Mouse (Mus musculus) heart, adult 9 months (tissue): ENCODE measurements at regions not wholly inside any gene's neighbourhood (a gene's known extent, or its start where the extent isn't known, plus 50 kb on each side); places are given as distances from the start of the nearest gene placed in this dataset.

ENCODE experiments used
- DNase-seq, 2 experiments: peaks; one replicate each; pipeline ENCODE4 v3.0.0; 2022; ENCODE audit warnings: low spot score in 2 of 2

DNA sequence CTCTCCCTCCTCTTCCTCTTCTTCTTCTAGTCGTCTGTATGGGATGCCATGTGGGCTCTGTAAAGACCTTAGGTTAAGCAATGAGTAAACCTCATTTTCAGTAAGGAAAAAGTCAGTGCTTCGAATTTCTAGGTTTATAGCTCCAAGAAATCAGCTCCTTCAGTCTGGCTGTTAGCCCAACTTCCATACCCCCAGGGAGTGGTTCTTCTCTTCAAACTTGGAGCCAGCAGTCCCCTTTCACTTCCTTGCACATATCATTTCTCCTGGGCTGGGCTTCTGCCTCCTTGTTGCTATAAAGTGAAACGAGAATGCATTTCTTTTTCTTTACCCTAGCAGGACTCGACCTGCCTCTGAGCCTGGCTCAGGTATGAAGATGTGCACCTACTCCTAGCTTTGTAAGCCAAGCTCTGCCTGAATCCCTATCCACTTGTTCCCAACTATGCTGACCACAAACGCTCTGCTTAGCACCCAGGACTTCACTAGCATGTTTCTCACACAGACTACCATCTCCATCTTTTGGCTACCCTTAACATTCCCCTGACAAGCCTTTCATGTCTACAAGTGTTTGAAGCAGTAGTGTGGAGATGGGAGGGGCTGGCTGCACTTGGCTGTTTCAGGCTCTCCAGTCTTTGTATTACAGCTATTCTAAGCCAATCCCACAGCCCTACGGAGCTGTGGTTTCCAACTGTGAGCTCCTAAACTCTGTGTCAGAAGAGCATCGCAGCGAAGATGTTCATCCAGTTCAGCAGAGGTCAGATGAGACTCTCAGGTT lies 243.8 kb upstream of the Tprg start:
- DNase-seq, result peak in 1 of 2 experiments; percentile 50

DNA sequence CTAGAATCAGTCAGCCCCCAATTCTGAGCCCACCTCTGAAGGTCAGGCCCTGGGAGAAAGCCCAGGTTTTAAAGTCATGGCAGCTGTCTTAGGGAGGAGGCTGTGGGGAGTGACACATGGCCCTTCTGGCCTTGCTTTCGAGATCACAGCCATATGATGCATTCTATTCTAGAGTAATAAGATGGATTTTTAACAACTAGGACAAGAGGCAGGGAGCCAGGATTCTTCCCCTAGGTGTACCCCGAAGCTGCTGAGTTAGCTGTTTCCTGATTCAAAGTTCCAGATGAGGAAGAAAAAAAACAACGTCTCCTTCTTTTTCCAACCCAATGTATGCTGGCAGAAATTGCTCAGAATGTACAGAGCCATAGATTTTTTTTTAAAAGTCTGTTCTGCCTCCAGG lies 242.0 kb upstream of the Tprg start:
- DNase-seq, result no peak

DNA sequence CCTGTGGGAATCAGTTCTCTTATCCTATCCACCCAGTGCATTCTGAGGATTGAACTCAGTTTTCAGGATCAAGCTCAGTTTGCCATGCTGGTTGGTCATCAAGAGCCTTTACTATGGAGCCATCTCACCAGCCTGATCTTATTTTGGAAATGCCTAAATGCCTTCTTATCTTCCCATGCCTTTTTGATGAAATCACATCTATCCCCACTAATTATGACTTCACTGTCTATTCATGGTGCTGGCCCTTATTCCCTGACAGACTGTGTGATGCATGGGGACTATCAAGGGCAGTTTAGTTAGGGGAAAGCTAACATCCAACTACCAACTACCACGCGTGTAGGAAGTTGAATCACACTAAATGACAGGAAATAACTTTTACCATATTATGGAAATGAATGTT lies 238.9 kb upstream of the Tprg start:
- DNase-seq, result no peak

DNA sequence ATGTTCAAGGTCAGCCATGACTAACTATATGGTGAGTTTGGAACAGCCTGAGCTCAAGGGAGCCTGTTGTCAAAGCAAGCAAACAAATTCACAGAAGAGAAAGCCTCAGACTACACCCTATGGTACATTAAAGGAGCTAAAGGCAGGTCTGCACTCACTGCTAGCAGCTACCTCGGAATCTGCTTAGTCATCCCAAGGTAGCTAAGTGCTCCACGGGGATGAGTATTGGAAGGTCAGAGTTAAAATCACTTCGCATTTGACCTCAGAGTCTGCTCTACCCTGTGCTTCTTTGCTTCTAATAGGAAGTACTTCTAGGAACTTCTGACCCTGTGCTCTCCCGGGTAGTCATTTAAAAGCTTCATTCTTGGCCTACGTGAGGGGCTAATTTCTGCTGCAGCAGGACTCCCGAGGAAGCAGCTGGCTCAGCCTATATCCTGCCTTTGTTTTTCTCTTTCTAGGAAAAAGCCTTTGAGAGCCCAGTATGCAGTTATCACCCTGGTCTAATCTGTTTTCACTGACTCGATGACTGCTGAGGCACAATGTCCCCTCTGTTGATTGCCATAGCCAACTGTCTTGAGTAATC lies 236.6 kb upstream of the Tprg start:
- peak in 1 of 2 experiments; percentile 61 for DNase-seq

DNA sequence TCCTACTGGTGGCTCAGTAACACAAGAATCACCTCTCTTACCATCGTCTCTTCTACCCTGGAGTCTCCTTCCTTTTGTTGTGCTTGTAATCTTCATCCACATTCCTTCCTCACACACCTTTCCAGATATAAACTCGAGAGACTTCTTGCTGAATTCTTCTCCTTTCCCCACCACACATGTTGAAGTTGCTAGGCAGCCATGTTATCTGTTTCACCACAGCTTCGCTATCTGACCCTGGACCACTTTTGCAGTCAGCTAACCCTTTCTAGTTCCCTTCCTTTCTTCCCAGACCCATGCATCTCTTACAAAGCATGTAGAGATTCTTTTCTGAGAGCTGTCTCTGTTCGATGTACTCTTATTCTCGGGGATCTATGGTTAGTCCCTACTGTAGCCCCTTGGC lies 235.6 kb upstream of the Tprg start:
- no peak for DNase-seq

DNA sequence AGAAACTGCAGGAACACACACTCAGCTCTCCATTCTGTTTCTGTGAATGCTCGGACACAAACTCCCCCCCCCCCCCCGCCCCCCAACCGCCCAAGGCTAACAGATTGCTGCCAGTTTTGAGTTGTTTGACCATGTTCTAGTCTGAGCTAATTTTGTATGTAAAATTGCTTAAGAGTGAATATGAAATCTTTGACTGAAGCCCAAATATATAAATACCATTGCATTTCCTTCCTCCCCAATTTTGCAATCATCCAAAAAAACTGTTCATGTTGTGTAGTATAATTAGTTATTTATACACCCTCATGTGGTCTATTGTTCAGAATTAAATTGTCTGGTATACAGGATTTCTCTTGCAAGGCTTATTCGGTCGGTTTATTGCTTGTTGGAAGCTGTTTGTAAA lies 234.2 kb upstream of the Tprg start:
- DNase-seq, result no peak

DNA sequence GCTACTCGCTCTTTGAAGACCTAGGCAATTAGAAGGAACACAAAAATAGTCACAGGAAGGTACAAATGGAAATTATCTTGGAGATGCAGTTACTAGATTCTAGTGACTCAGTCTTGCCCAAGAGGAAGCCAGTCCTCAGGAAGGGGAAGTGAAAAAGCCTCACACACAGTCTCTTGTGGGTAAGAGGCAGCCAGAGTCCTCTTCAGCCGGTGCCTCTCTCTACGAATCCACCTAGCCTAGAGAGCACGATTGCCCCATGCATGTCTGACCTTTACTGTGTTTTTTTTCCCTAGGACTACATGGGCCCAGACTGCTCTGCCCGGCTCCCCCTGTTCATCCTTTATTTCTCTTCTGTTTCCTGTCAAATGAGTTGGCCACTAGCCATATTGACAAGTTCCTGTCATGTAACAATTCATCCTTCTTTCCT lies 233.7 kb upstream of the Tprg start:
- peak in 1 of 2 experiments; percentile 60 for DNase-seq

DNA sequence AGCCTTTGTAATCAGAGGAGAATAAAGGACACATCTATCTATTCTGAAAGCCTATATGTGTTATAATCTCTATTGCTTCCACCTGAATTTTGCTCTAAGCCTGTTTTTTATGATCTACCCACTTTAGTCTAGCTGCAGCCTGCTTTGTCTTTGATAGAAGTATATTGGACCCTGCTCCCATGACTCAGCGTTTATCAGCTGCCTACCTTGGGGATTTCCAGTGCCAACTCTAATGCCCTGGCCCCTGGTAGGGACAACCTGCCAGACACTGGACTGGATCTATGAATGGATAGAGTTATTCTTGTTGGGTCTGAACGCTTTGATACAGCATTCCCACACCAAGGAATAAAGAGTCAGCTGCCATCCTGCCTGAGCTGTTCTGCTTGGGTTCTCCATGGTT lies 232.3 kb upstream of the Tprg start:
- DNase-seq, result no peak

DNA sequence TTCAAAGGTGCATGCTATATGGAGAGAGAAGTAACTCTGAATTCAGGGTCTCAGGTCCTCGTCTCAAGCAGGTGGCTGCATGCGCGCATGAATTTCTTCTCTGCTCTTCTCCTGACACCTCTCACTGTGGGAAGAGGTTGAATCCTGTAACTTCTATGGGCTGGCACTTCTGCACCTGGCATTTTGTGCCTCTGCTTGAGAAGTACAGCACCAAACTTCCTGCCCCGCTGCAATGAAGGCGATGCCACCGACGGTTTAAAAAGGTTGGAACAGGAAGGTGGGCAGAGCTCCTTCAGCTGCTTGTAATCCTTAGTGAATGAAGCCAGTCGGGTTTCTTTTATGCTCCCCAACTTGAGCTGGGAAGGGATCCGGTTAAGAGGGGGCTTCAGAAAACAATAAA lies 231.2 kb upstream of the Tprg start:
- no peak for DNase-seq

DNA sequence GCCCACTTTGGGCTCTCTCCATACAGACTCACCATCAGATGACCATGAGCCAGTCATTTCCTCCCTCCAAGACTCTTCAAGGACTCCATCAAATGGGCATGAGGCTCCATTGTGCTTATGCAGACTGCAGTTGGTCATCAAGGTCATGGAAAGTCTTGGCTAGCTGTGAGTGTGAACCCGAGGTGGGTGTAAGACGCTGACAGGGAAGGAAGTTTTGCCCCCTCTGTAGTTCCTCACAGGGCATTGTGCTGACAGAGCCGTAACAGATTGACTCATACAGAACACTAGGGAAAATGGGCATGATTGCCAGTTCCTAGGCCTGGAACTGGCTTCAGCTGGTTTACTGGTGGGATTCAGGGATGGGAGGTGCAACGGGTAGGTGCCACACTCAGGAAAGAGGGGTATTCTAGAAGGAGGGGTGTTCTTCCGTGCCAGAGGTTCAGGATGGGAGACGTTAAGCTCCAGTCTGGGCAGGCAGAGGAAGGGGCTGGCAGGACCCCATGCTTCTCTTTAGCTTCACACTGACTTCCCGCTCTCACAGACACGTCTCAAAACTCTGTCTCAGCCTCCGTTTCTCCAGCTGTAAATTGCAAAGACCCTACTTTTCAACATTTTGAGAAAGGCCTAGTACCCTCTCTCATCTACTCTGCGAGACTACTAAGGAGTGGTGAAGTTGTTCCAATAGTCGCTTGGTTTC lies 228.4 kb upstream of the Tprg start:
- no peak for DNase-seq

DNA sequence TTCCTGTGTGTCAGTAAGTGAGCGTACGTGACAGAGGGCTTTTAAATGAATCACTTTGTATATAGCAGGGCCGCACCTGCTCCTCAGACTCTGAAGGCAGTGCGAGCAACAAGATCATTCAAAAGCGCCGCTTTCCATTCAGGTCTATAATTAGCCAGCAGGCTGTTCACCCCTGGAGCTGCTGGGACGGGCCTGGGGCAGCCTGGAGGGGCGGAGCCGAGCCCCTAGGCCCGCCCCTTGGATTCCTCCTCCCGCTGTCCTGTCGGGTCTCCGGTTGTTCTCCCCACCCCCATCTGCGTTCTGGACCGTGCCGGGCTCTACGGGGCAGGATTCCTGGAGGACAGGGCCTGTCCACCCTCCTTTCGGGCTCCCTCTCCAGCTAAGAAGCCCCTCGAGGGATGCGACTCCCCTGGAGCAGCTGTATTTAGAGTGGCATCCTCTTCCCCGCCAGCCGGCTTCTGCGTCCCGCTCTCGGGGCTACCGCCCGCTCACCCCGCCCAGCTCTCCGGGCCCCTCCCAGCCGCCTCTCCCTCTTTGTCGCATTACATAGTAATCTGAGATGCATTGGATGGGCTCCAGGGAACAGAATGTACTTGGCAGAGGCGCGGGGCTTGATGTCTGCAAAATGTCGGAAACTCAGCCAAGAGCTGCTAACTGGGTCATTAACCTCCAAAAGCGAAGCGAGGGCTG lies 227.7 kb upstream of the Tprg start:
- DNase-seq, result peak; percentile 99 to 100

DNA sequence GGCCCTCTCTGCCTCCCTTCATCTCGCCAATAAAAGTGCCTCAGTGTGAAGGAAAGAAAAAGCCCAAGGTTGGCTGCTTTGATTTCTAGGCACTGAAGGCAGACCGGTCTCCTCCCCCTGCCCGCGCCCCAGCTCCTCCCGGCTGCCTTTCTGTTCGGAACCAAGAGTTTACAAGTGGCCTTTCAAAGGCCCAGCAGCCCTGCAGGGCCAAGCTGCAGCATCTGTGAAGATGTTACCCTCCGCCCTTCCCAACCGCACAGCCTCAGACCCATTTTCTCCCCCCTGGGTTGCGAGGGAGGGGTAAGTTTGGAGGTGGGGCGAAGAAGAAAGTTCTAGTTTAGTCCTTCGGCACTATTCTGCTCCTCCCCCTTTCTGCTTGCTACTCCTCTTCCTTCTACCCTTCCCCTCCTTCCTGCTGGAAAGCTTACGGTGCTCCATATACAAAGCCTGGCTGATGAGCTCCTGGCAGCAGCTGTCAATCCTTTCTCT lies 227.1 kb upstream of the Tprg start:
- no peak for DNase-seq

DNA sequence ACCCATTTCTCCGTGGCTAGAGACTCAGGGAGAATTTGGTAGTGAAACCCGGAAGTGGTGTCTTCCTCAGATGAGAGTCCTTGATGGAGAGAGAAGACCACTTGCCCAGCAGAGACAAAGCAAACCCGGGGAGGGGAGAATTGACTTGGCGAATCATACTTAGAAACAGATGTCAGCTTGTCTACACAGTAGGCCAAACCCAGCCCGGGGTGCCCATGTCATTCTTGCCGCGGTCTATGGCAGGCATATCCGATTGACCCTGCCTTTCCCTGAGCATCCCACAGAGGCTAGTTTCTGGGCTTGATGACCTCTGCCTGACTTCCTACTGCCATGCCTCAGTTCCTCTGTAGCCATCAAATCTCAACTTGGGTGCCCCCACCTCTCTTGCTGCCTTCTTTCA lies 226.4 kb upstream of the Tprg start:
- no peak for DNase-seq

DNA sequence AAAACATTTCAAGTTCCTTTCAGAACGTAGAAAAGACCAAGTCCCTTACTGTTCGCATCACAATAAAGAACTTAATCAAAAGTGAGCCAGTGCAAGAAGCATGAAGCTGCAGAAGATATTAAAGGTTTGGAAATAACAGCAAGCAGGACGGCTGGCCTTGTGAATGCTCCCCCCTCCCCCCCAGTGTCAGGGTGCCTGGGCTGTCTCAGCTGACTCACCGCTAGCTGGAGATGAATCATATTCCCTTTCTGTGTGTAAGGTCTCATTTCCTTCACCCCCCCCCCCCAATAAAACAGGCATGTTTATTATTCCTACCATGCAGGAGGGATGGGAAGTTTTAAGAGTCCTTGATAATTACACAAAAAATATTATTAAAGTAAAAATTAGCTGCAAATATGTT lies 225.0 kb upstream of the Tprg start:
- no peak for DNase-seq

DNA sequence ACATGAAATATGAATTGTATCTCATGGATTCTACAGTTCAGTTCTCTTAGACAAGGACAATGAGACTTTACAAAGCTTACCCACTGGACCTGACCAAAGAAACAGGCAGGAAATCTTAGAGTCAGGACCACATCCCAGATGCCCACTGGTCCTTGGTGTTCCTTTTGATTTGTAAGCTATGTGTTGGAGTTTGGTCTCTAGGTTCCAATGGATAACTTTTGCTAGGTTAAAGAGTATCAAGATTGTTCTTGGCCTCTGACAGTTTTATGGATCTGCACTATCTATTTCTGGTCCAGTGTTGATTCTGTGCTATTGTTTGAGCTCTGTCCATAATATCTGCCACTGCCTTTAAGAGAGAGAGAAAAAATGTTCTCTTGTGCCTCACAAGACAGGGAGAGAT lies 222.6 kb upstream of the Tprg start:
- no peak for DNase-seq

DNA sequence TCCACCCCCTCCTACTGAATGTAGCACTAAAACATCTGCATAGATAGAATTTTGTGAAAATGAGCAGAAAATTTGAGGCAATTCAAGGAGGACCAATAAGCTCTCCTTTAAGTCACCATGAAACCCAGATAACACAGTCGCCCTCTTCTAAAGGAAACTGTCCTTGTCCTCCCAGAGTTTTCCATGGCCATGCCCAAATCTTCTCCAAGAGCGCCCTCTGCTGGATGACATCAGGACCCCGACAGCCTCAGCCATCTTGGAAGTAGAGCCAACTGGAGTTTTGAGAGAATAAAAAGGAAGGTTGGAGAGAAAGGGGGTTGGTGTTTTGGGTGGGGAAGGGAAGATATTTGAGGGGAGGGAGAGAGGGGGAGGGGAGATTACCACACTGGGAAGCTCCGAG lies 222.1 kb upstream of the Tprg start:
- peak; percentile 69 to 89 for DNase-seq

DNA sequence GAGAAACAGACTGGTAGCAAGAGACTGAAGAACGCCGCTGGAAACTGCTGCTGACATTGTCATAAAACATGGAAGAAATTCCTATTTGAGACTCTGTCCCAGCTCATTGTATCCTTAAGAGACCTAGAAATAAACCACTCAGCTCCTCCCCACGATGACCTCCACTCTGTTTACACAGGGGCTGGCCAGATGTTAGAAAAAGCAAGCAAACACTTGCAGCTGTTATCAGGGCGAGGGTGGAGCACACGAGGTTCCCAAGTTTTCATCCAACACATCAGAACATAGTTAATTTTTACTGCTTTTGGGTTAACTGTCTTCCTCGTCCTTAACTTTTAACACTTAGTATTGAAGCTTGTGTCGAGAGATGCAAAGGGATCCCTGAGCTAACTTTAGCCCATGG lies 219.8 kb upstream of the Tprg start:
- peak; percentile 60 to 65 for DNase-seq

DNA sequence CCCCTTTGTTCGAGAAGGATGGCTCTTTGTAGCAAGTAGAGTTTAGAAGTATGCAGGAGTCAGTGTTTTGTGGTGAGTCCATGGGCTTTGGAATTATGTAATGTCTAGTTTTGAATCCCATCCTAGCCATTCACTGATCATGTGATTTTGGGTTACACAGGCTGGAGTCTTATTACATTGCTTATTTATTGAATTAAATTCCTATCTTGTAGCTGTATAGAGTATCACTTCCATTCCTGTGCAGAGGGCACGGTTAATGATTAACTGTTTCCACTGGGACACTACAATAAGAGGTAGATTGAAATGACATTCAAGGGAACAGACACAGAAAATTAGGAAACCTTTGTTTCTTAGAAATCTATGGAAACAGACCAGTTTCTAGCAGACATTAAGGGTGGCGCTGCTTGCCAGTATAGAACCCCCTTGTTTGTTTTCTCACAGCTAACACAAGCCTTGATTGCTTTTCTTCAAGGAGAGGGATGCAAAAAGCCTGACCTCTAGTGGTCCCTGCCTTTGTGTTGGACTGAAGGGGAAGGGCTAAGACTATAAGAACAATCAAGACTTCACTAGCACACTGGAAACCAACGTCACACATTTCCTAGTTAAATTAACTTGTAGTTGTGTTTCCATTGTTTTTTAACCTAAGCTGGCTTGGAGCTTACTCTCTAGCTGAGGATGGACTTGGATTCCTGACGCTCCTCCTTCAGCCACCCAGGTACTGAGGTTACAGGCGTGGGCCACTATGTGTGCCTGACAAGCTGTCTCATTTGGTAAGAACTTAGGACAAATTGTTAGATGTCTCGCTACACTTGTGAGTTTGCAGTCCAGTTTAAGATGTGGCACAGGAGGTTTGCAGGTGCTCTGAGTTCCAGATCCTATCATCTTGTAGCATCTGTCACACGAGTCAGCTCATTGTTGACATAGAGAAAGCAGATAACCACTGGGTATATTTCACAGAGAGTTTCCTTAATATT lies 219.1 kb upstream of the Tprg start:
- DNase-seq, result no peak

DNA sequence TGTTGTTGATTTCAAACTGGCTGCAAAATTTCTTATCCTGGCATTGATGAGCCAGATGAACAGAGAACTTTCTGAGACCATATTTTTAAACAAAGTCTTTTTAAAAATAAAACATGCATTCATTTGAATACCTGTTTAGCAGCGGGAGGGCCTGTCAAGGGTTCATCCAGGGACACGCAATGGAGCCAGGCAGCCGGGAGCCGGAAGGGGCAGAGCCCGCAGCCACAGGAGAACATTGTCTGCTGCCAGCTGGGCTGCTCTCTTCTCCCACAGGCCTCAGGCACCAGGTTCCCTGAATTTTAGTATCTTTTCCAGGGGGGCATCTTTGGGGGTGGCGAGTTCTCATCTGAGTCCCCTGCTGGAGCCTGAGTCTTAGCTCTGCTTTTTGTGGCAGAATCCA lies 205.8 kb upstream of the Tprg start:
- no peak for DNase-seq

DNA sequence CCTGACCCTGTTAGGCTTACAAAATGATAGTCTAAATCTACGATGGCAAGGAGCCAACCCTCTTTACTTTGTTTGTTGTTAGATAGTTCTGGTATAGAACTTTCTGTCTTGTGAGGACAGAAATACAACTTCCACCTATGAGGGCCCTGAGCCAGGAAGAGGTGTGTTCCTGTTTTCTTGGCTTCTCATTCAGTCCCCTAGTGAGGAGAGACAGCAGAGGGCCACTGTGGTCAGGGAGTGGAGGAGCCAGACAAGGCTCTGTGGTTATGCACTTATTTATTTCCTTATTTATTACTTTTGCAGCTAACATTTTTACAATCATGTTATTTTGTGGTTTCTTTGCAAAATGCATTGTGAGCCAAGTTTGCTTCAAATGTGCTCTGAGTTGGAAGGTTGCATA lies 202.9 kb upstream of the Tprg start:
- no peak for DNase-seq
